Mouse (Mus musculus) lung, adult 2 months (tissue): ENCODE measurements around the gene Slc48a1.

Experiments used
- CTCF ChIP-seq: fragments of 200-500 bp; IDR thresholded peaks from 2 replicates; pipeline ENCODE4 v1.5.1; 2011; ENCODE audit warnings: mild to moderate bottlenecking, low read length, control low read depth; ENCODE audit not compliant: insufficient read depth
- POLR2A ChIP-seq: fragments of 200-500 bp; IDR thresholded peaks from 2 replicates; pipeline ENCODE4 v1.6.1; 2011; ENCODE audit warnings: low read depth, mild to moderate bottlenecking, control low read depth, low read length, borderline replicate concordance; ENCODE audit errors: extremely low read depth

DNA sequence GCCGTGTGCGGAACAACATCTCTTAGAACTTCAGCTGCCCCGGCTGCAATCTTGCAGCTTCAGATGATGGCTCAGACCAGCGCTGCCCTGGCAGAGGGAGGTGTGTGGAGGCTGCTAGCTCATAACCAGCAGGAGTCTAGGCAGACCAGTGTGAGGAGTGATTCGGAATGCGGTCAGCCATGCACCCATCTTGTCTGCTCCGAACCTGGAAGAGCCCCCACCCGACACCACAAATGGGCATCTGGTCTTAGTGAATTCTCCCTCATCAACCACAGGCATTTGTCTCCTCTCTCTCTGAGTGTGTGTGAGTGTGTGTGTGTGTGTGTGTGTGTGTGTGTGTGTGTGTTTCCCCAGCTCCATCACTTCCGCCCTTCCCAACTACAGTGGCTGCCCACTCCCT is 41.6 kb downstream of the Slc48a1 start:
- no peak for TF ChIP-seq CTCF
- no peak for TF ChIP-seq POLR2A
